Mouse (Mus musculus) bone marrow macrophage, adult 2 months (primary cell): Measurements from ENCODE around the gene Kat7.

Experiments used
- CTCF ChIP-seq: IDR thresholded peaks from 2 replicates; pipeline ENCODE4 v1.5.1; 2012; ENCODE audit warnings: low read depth, mild to moderate bottlenecking, low read length, moderate library complexity
- POLR2A ChIP-seq: IDR thresholded peaks from 2 replicates; pipeline ENCODE4 v1.6.1; 2012; ENCODE audit warnings: mild to moderate bottlenecking, low read depth, low read length, borderline replicate concordance

GRCm38 (mm10) chr11:95293017-95293624 lies 16.9 kb downstream of the Kat7 start:
- TF ChIP-seq CTCF, result no peak
- no peak for TF ChIP-seq POLR2A
